Comparison of ENCODE assay signal across 15 mouse cellular contexts in the genomic region with DNA sequence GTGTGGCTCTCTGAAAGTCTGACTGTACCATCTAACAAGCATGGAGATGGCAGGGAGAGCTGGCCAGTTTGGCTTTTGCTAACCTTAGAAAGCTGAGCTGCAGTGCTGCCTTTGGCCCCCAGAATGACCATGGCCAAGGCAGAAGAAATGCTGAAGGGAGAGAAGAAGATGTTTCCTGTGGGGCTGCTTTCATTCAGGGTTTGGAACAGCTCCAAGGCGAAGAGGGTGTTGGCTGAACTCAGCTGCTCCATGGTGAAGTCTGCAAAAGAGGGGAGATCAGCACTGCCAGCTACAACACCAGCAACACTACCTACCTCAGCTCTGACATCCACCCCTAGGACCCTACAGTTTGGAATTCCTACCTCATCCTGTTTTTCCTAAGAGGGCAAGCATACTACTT. TPM values are rescaled to one million over a fixed set of nuclear protein-coding genes. Genes with fewer than 3 reads are reported as not detected.
A peak's percentile ranks its signal among the peaks of the same experiment; 100 is the strongest.
DNase-seq lines count a peak whose midpoint lies in the region; ATAC-seq and TF ChIP-seq lines count a peak whose summit lies in the region.
"Had no signal": no experiment of that assay in that cellular context is flagged by ENCODE, and none has a peak within 500 bp of the region (broad histone marks: within the 10 kb centered on the region; RNA-seq: fewer than 3 reads in every experiment).

No protein-coding gene starts in this region.

- TF ChIP-seq CTCF in spleen, adult 2 months (IDR thresholded peaks at IDR 0.05; ENCODE audit: extremely low read depth, insufficient read depth, insufficient read length, insufficient replicate concordance): no peak
- TF ChIP-seq CTCF in intestine, postnatal 0 days (IDR thresholded peaks at IDR 0.05; ENCODE audit: low read depth): no peak

- WGBS in kidney, embryonic 15.5 days: 83% methylated on average over 1 of the region's 1 CpGs
- 62% methylated on average over 1 of the region's 1 CpGs for WGBS in kidney, embryonic 16.5 days
- 38% methylated on average over 1 of the region's 1 CpGs for WGBS in spleen, adult 2 months
- 14% methylated on average over 1 of the region's 1 CpGs for WGBS in intestine, postnatal 0 days
- WGBS in hindbrain, embryonic 10.5 days: 73% methylated on average over 1 of the region's 1 CpGs

- H3K4me2 ChIP-seq in kidney, embryonic 15.5 days: 0 out of 2 replicates have a peak overlapping the region, but pooled peaks have one; percentile 16
- H3K4me2 ChIP-seq in kidney, embryonic 16.5 days (replicated peaks; ENCODE audit: low read depth, low read length): no peak overlapping the region
- peak overlapping the region; percentile 68 for H3K4me2 ChIP-seq in intestine, postnatal 0 days (replicated peaks; ENCODE audit: low read depth)
- H3K4me2 ChIP-seq: forebrain, embryonic 15.5 days had no signal

- H3K9ac ChIP-seq in kidney, embryonic 15.5 days: no peak overlapping the region
- H3K9ac ChIP-seq in kidney, embryonic 16.5 days (replicated peaks; ENCODE audit: low read length): no peak overlapping the region
- peak overlapping the region; percentile 53 for H3K9ac ChIP-seq in intestine, postnatal 0 days (ENCODE audit: low read depth, low read length)
- H3K9ac ChIP-seq: forebrain, embryonic 15.5 days had no signal

- no peaks in the 10 kb centered on the region for H3K9me3 ChIP-seq in kidney, embryonic 15.5 days (replicated peaks)
- no peaks in the 10 kb centered on the region for H3K9me3 ChIP-seq in kidney, embryonic 16.5 days (ENCODE audit: low read length)
- no peaks in the 10 kb centered on the region for H3K9me3 ChIP-seq in intestine, postnatal 0 days (ENCODE audit: control insufficient read depth)
- H3K9me3 ChIP-seq in hindbrain, embryonic 10.5 days: no peaks in the 10 kb centered on the region
- H3K9me3 ChIP-seq: forebrain, embryonic 15.5 days had no signal

- peaks cover 20% of the 10 kb centered on the region for H3K4me1 ChIP-seq in kidney, embryonic 15.5 days
- H3K4me1 ChIP-seq in kidney, embryonic 16.5 days (ENCODE audit: insufficient read depth, low read length): peaks cover 20% of the 10 kb centered on the region
- peaks cover 15% of the 10 kb centered on the region; the same call in 1 of the 2 replicates for H3K4me1 ChIP-seq in spleen, adult 2 months (ENCODE audit: control insufficient read depth, insufficient read depth, insufficient read length)
- H3K4me1 ChIP-seq in intestine, postnatal 0 days (replicated peaks; ENCODE audit: control insufficient read depth, insufficient read depth, low read length): peaks cover 8% of the 10 kb centered on the region
- H3K4me1 ChIP-seq in hindbrain, embryonic 10.5 days (replicated peaks): no peaks in the 10 kb centered on the region
- H3K4me1 ChIP-seq: forebrain, embryonic 15.5 days had no signal

- no peak for DNase-seq in spleen, adult 2 months (ENCODE audit: low read depth in 1 of 2, low spot score in 2 of 2)
- no peak for DNase-seq in spleen, postnatal 10 days (ENCODE audit: low spot score in 2 of 2)
- DNase-seq in right cerebral cortex, postnatal 36 days (ENCODE audit: low spot score in 2 of 2): no peak
- no peak for DNase-seq in hindbrain, embryonic 10.5 days (ENCODE audit: low spot score)
- DNase-seq: cerebellum, adult 18-20 months; lung, postnatal 36 days had no signal

- no peak for ATAC-seq in kidney, embryonic 15.5 days (replicated peaks; ENCODE audit: low FRiP score)
- no peak for ATAC-seq in kidney, embryonic 16.5 days (ENCODE audit: low FRiP score, low TSS enrichment)
- ATAC-seq in intestine, postnatal 0 days: no peak
- ATAC-seq: forebrain, embryonic 15.5 days had no signal

- H3K27ac ChIP-seq in kidney, embryonic 15.5 days: no peak overlapping the region
- H3K27ac ChIP-seq in kidney, embryonic 16.5 days (ENCODE audit: low read length): no peak overlapping the region
- H3K27ac ChIP-seq in spleen, adult 2 months (ENCODE audit: insufficient read depth, low read length): peak overlapping the region; percentile 87
- peak overlapping the region; percentile 95 for H3K27ac ChIP-seq in intestine, postnatal 0 days (ENCODE audit: low read depth, low read length)
- no peak overlapping the region for H3K27ac ChIP-seq in hindbrain, embryonic 10.5 days
- H3K27ac ChIP-seq: forebrain, embryonic 15.5 days had no signal

- no peaks in the 10 kb centered on the region for H3K36me3 ChIP-seq in kidney, embryonic 15.5 days
- no peaks in the 10 kb centered on the region for H3K36me3 ChIP-seq in kidney, embryonic 16.5 days (ENCODE audit: insufficient read depth, low read length)
- peaks cover 15% of the 10 kb centered on the region for H3K36me3 ChIP-seq in spleen, adult 2 months (ENCODE audit: control insufficient read depth, insufficient read depth, low read length)
- peaks cover 23% of the 10 kb centered on the region for H3K36me3 ChIP-seq in intestine, postnatal 0 days (ENCODE audit: control insufficient read depth, insufficient read depth)
- no peaks in the 10 kb centered on the region for H3K36me3 ChIP-seq in hindbrain, embryonic 10.5 days
- H3K36me3 ChIP-seq: forebrain, embryonic 15.5 days had no signal

- no peak overlapping the region for H3K4me3 ChIP-seq in kidney, embryonic 15.5 days (replicated peaks)
- H3K4me3 ChIP-seq in kidney, embryonic 16.5 days (ENCODE audit: low read length): no peak overlapping the region
- peak overlapping the region; percentile 71 for H3K4me3 ChIP-seq in spleen, adult 2 months (ENCODE audit: extremely low read depth, insufficient read depth, insufficient read length)
- peak overlapping the region; percentile 44 for H3K4me3 ChIP-seq in intestine, postnatal 0 days (ENCODE audit: low read depth, low read length)
- no peak overlapping the region for H3K4me3 ChIP-seq in hindbrain, embryonic 10.5 days
- H3K4me3 ChIP-seq: forebrain, embryonic 15.5 days had no signal

- TF ChIP-seq POLR2A in spleen, adult 2 months (IDR thresholded peaks at IDR 0.05; ENCODE audit: low read depth, low read length): no peak

- no peaks in the 10 kb centered on the region for H3K27me3 ChIP-seq in kidney, embryonic 15.5 days
- no peaks in the 10 kb centered on the region for H3K27me3 ChIP-seq in kidney, embryonic 16.5 days (ENCODE audit: insufficient read depth, low read length)
- H3K27me3 ChIP-seq in spleen, adult 2 months (ENCODE audit: control insufficient read depth, insufficient read depth, low read length): no peaks in the 10 kb centered on the region
- no peaks in the 10 kb centered on the region for H3K27me3 ChIP-seq in intestine, postnatal 0 days (replicated peaks; ENCODE audit: control insufficient read depth, insufficient read depth, low read length)
- peaks cover 5% of the 10 kb centered on the region; the same call in 1 of the 2 replicates for H3K27me3 ChIP-seq in hindbrain, embryonic 10.5 days (ENCODE audit: insufficient read depth, poor library complexity, severe bottlenecking)
- H3K27me3 ChIP-seq: forebrain, embryonic 15.5 days had no signal

RNA-seq across cellular contexts. Expression of a gene that starts 0.8 kb away (rescaled TPM):
- 12.4 and 13.4 TPM in 2 replicates for polyA plus RNA-seq in kidney, embryonic 15.5 days (2015; fragmentation: Nextera tagmentation; extraction: Ambion mirVana)
- polyA plus RNA-seq in kidney, embryonic 16.5 days (2015; fragmentation: Nextera tagmentation; extraction: Ambion mirVana): 10.3 and 12.1 TPM in 2 replicates
- 24.6 and 30.2 TPM in 2 replicates for polyA plus RNA-seq in spleen, adult 2 months (2012; rRNA removed)
- 598 and 670 TPM in 2 replicates for polyA plus RNA-seq in intestine, postnatal 0 days (2015; fragmentation: Nextera tagmentation; extraction: Ambion mirVana)
- 0.32 and 0.85 TPM in 2 replicates for polyA plus RNA-seq in hindbrain, embryonic 10.5 days (2016; fragmentation: Nextera tagmentation; extraction: Ambion mirVana)

RNA-seq across cellular contexts. Expression of a gene that starts 47.5 kb away (rescaled TPM):
- not detected in 2 replicates for polyA plus RNA-seq in kidney, embryonic 15.5 days (2015; fragmentation: Nextera tagmentation; extraction: Ambion mirVana)
- not detected in 2 replicates for polyA plus RNA-seq in kidney, embryonic 16.5 days (2015; fragmentation: Nextera tagmentation; extraction: Ambion mirVana)
- polyA plus RNA-seq in spleen, adult 2 months (2012; rRNA removed): not detected in 2 replicates
- polyA plus RNA-seq in intestine, postnatal 0 days (2015; fragmentation: Nextera tagmentation; extraction: Ambion mirVana): not detected in 2 replicates
- not detected in 2 replicates for polyA plus RNA-seq in hindbrain, embryonic 10.5 days (2016; fragmentation: Nextera tagmentation; extraction: Ambion mirVana)
- polyA plus RNA-seq: forebrain, embryonic 15.5 days; midbrain, postnatal 0 days; neural tube, embryonic 14.5 days; thymus, postnatal 0 days had no signal

RNA-seq across cellular contexts. Expression of a gene that starts 47.9 kb away (rescaled TPM):
- not detected in 2 replicates for polyA plus RNA-seq in kidney, embryonic 15.5 days (2015; fragmentation: Nextera tagmentation; extraction: Ambion mirVana)
- polyA plus RNA-seq in kidney, embryonic 16.5 days (2015; fragmentation: Nextera tagmentation; extraction: Ambion mirVana): not detected in 2 replicates
- polyA plus RNA-seq in spleen, adult 2 months (2012; rRNA removed): not detected in 2 replicates
- polyA plus RNA-seq in intestine, postnatal 0 days (2015; fragmentation: Nextera tagmentation; extraction: Ambion mirVana): 0.16 TPM in 1 of 2 replicates, not detected in the other
- not detected in 2 replicates for polyA plus RNA-seq in hindbrain, embryonic 10.5 days (2016; fragmentation: Nextera tagmentation; extraction: Ambion mirVana)
- polyA plus RNA-seq: cortical plate, adult 2 months; forebrain, embryonic 15.5 days; limb, embryonic 14.5 days; midbrain, postnatal 0 days; thymus, postnatal 0 days had no signal

RNA-seq across cellular contexts. Expression of a gene that starts 48.3 kb away (rescaled TPM):
- polyA plus RNA-seq in kidney, embryonic 15.5 days (2015; fragmentation: Nextera tagmentation; extraction: Ambion mirVana): 22.2 and 23.4 TPM in 2 replicates
- polyA plus RNA-seq in kidney, embryonic 16.5 days (2015; fragmentation: Nextera tagmentation; extraction: Ambion mirVana): 19.7 and 21.1 TPM in 2 replicates
- 26.6 and 37.1 TPM in 2 replicates for polyA plus RNA-seq in spleen, adult 2 months (2012; rRNA removed)
- 14.5 and 15.6 TPM in 2 replicates for polyA plus RNA-seq in intestine, postnatal 0 days (2015; fragmentation: Nextera tagmentation; extraction: Ambion mirVana)
- 16.8 and 19.4 TPM in 2 replicates for polyA plus RNA-seq in hindbrain, embryonic 10.5 days (2016; fragmentation: Nextera tagmentation; extraction: Ambion mirVana)

Comparison
In these comparisons a context has a peak if more than half of its experiments do, and no peak if none do; other contexts are left out.
1. H3K27ac ChIP-seq: peak in spleen, adult 2 months (single experiment) and intestine, postnatal 0 days (single experiment); none in kidney, embryonic 15.5 days (single experiment), kidney, embryonic 16.5 days (single experiment) and hindbrain, embryonic 10.5 days (single experiment).
2. H3K4me3 ChIP-seq: peak in spleen, adult 2 months (single experiment) and intestine, postnatal 0 days (single experiment); none in kidney, embryonic 15.5 days (single experiment), kidney, embryonic 16.5 days (single experiment) and hindbrain, embryonic 10.5 days (single experiment).
3. RNA of a gene that starts 0.8 kb away (polyA plus RNA-seq): 598 to 670 TPM in intestine, postnatal 0 days; 24.6 to 30.2 TPM in spleen, adult 2 months, 12.4 to 13.4 TPM in kidney, embryonic 15.5 days, 10.3 to 12.1 TPM in kidney, embryonic 16.5 days and 0.32 to 0.85 TPM in hindbrain, embryonic 10.5 days; every median in the first group is over 10 times any median in the second.